Mouse (Mus musculus): ENCODE measurements around the gene Osbpl9.
A peak's percentile ranks its signal among the peaks of the same experiment; 100 is the strongest.

Gene Osbpl9

GRCm38 (mm10) chr4:109204416-109204815 is 2.3 kb upstream of the Osbpl9 start:
- DNase-seq = peak; percentile 69

- no peak for DNase-seq
Observed at GRCm38 (mm10) chr4:109203931-109204330, 1.9 kb upstream of the Osbpl9 start.

GRCm38 (mm10) chr4:109199069-109199468 is 3.0 kb downstream of the Osbpl9 start:
- no peak for DNase-seq

- no peak for DNase-seq
Observed at GRCm38 (mm10) chr4:109195900-109196629, 6.0 kb downstream of the Osbpl9 start.

- no peak for DNase-seq
Observed at GRCm38 (mm10) chr4:109193886-109194285, 8.2 kb downstream of the Osbpl9 start.

- DNase-seq = no peak
Observed at GRCm38 (mm10) chr4:109191598-109191997, 10.5 kb downstream of the Osbpl9 start.

GRCm38 (mm10) chr4:109185616-109186405 is 16.3 kb downstream of the Osbpl9 start:
- no peak for DNase-seq

GRCm38 (mm10) chr4:109175677-109176076 is 26.4 kb downstream of the Osbpl9 start:
- DNase-seq = no peak

- peak; percentile 9 for DNase-seq
Observed at GRCm38 (mm10) chr4:109173775-109174440, 28.2 kb downstream of the Osbpl9 start.

- DNase-seq = no peak
Observed at GRCm38 (mm10) chr4:109173369-109173768, 28.7 kb downstream of the Osbpl9 start.

GRCm38 (mm10) chr4:109165521-109166173 is 36.4 kb downstream of the Osbpl9 start:
- peak; percentile 94 for DNase-seq

- DNase-seq = peak; percentile 58
Observed at GRCm38 (mm10) chr4:109156481-109157261, 45.4 kb downstream of the Osbpl9 start.

- DNase-seq = no peak
Observed at GRCm38 (mm10) chr4:109156073-109156472, 46.0 kb downstream of the Osbpl9 start.

GRCm38 (mm10) chr4:109150214-109150613 is 51.9 kb downstream of the Osbpl9 start:
- peak; percentile 71 for DNase-seq

- DNase-seq = no peak
Observed at GRCm38 (mm10) chr4:109149411-109149810, 52.7 kb downstream of the Osbpl9 start.

- DNase-seq = peak; percentile 74
Observed at GRCm38 (mm10) chr4:109147278-109148038, 54.6 kb downstream of the Osbpl9 start.

GRCm38 (mm10) chr4:109143091-109143490 is 59.0 kb downstream of the Osbpl9 start:
- DNase-seq = no peak

GRCm38 (mm10) chr4:109138551-109138950 is 63.5 kb downstream of the Osbpl9 start:
- DNase-seq = peak; percentile 35

GRCm38 (mm10) chr4:109136475-109137125 is 65.5 kb downstream of the Osbpl9 start:
- peak; percentile 58 for DNase-seq

- DNase-seq = no peak
Observed at GRCm38 (mm10) chr4:109134955-109135354, 67.1 kb downstream of the Osbpl9 start.

All from lung, postnatal 36 days (tissue).